Mouse (Mus musculus): ENCODE results near the gene Tll2.

Tll2 gene

GRCm38 (mm10) chr19:41206811-41207344, at the start of gene Tll2:
Gene Tll2 (minus strand): TSS chr19:41206835.
- DNase-seq (ENCODE audit: low spot score in 2 of 2): peak in 1 of 2 experiments; percentile 2

- no peak for DNase-seq (ENCODE audit: low spot score in 2 of 2)
Measured at GRCm38 (mm10) chr19:41254584-41254983, 47.9 kb upstream of the Tll2 start.

GRCm38 (mm10) chr19:41248968-41249367, 42.3 kb upstream of the Tll2 start:
- DNase-seq (ENCODE audit: low spot score in 2 of 2): no peak

- no peak for DNase-seq (ENCODE audit: low spot score in 2 of 2)
Measured at GRCm38 (mm10) chr19:41248271-41248670, 41.6 kb upstream of the Tll2 start.

- no peak for DNase-seq (ENCODE audit: low spot score in 2 of 2)
Measured at GRCm38 (mm10) chr19:41246271-41246670, 39.6 kb upstream of the Tll2 start.

- DNase-seq (ENCODE audit: low spot score in 2 of 2): peak in 1 of 2 experiments; percentile 47
Measured at GRCm38 (mm10) chr19:41244581-41244980, 37.9 kb upstream of the Tll2 start.

- no peak for DNase-seq (ENCODE audit: low spot score in 2 of 2)
Measured at GRCm38 (mm10) chr19:41241997-41242396, 35.4 kb upstream of the Tll2 start.

- no peak for DNase-seq (ENCODE audit: low spot score in 2 of 2)
Measured at GRCm38 (mm10) chr19:41233698-41234097, 27.1 kb upstream of the Tll2 start.

- no peak for DNase-seq (ENCODE audit: low spot score in 2 of 2)
Measured at GRCm38 (mm10) chr19:41208326-41208725, 1.7 kb upstream of the Tll2 start.

- DNase-seq (ENCODE audit: low spot score in 2 of 2): no peak
Measured at GRCm38 (mm10) chr19:41206041-41206810, 409 bp downstream of the Tll2 start.

- no peak for DNase-seq (ENCODE audit: low spot score in 2 of 2)
Measured at GRCm38 (mm10) chr19:41204159-41205081, 2.2 kb downstream of the Tll2 start.

- DNase-seq (ENCODE audit: low spot score in 2 of 2): no peak
Measured at GRCm38 (mm10) chr19:41197606-41198005, 9.0 kb downstream of the Tll2 start.

GRCm38 (mm10) chr19:41193379-41193778, 13.3 kb downstream of the Tll2 start:
- no peak for DNase-seq (ENCODE audit: low spot score in 2 of 2)

GRCm38 (mm10) chr19:41192953-41193352, 13.7 kb downstream of the Tll2 start:
- DNase-seq (ENCODE audit: low spot score in 2 of 2): no peak

GRCm38 (mm10) chr19:41191724-41192123, 14.9 kb downstream of the Tll2 start:
- no peak for DNase-seq (ENCODE audit: low spot score in 2 of 2)

- no peak for DNase-seq (ENCODE audit: low spot score in 2 of 2)
Measured at GRCm38 (mm10) chr19:41190876-41191434, 15.7 kb downstream of the Tll2 start.

- DNase-seq (ENCODE audit: low spot score in 2 of 2): no peak
Measured at GRCm38 (mm10) chr19:41177331-41177730, 29.3 kb downstream of the Tll2 start.

- no peak for DNase-seq (ENCODE audit: low spot score in 2 of 2)
Measured at GRCm38 (mm10) chr19:41176881-41177280, 29.8 kb downstream of the Tll2 start.

- DNase-seq (ENCODE audit: low spot score in 2 of 2): no peak
Measured at GRCm38 (mm10) chr19:41165914-41166235, 40.8 kb downstream of the Tll2 start.

- no peak for DNase-seq (ENCODE audit: low spot score in 2 of 2)
Measured at GRCm38 (mm10) chr19:41165144-41165913, 41.3 kb downstream of the Tll2 start.

GRCm38 (mm10) chr19:41164447-41165095, 42.1 kb downstream of the Tll2 start:
- no peak for DNase-seq (ENCODE audit: low spot score in 2 of 2)

Measured in spleen, postnatal 14 days (tissue).